Mouse (Mus musculus): ENCODE data around the gene Paqr7. TPM values are rescaled to one million over a fixed set of nuclear protein-coding genes. Genes with fewer than 3 reads are reported as not detected.
A peak's percentile ranks its signal among the peaks of the same experiment; 100 is the strongest.

The Paqr7 gene
- polyA plus RNA-seq, 1 experiment from 2014 or later = 2.0 TPM

GRCm38 (mm10) chr4:134457130-134457825, 39.2 kb upstream of the Paqr7 start:
- Histone ChIP-seq H3K36me3 (ENCODE audit: control insufficient read depth, insufficient read depth, low read length) (no peaks in the 10 kb centered on the region), H3K9me3 (ENCODE audit: control insufficient read depth, low read length) (no peaks in the 10 kb centered on the region), H3K4me1 (ENCODE audit: control insufficient read depth, insufficient read depth, low read length) (no peaks in the 10 kb centered on the region), H3K27ac (replicated peaks; ENCODE audit: low read depth, low read length) (no peak overlapping the region), H3K4me3 (ENCODE audit: low read depth, low read length) (no peak overlapping the region), H3K4me2 (ENCODE audit: low read depth, low read length) (no peak overlapping the region), H3K9ac (ENCODE audit: low read depth, low read length) (no peak overlapping the region), H3K27me3 (replicated peaks; ENCODE audit: control insufficient read depth, insufficient read depth, low read length) (peaks cover 24% of the 10 kb centered on the region; the same call in 1 of the 2 replicates)
- no peak for ATAC-seq (ENCODE audit: low read depth)
- DNase-seq (ENCODE audit: low spot score) = no peak
- WGBS = 51% methylated on average over 7 of the region's 7 CpGs

- Histone ChIP-seq H3K4me3 (ENCODE audit: low read depth, low read length) (no peak overlapping the region), H3K4me2 (ENCODE audit: low read depth, low read length) (no peak overlapping the region), H3K9ac (ENCODE audit: low read depth, low read length) (no peak overlapping the region), H3K27ac (replicated peaks; ENCODE audit: low read depth, low read length) (no peak overlapping the region), H3K9me3 (ENCODE audit: control insufficient read depth, low read length) (no peaks in the 10 kb centered on the region), H3K27me3 (replicated peaks; ENCODE audit: control insufficient read depth, insufficient read depth, low read length) (peaks cover 14% of the 10 kb centered on the region; the same call in 1 of the 2 replicates), H3K36me3 (ENCODE audit: control insufficient read depth, insufficient read depth, low read length) (no peaks in the 10 kb centered on the region), H3K4me1 (ENCODE audit: control insufficient read depth, insufficient read depth, low read length) (no peaks in the 10 kb centered on the region)
- WGBS = 78% methylated on average over 5 of the region's 5 CpGs
- DNase-seq (ENCODE audit: low spot score) = no peak
- no peak for ATAC-seq (ENCODE audit: low read depth)
Measured at GRCm38 (mm10) chr4:134458856-134459255, 37.6 kb upstream of the Paqr7 start.

GRCm38 (mm10) chr4:134460277-134460676, 36.2 kb upstream of the Paqr7 start:
- WGBS = 84% methylated on average over 10 of the region's 10 CpGs
- no peak overlapping the region for H3K4me3 ChIP-seq (ENCODE audit: low read depth, low read length)
- H3K9ac ChIP-seq (ENCODE audit: low read depth, low read length) = no peak overlapping the region

GRCm38 (mm10) chr4:134461252-134461651, 35.2 kb upstream of the Paqr7 start:
- H3K4me1 ChIP-seq (ENCODE audit: control insufficient read depth, insufficient read depth, low read length) = no peaks in the 10 kb centered on the region
- no peaks in the 10 kb centered on the region for H3K27me3 ChIP-seq (replicated peaks; ENCODE audit: control insufficient read depth, insufficient read depth, low read length)
- H3K9ac ChIP-seq (ENCODE audit: low read depth, low read length) = no peak overlapping the region
- no peak overlapping the region for H3K4me3 ChIP-seq (ENCODE audit: low read depth, low read length)
- DNase-seq (ENCODE audit: low spot score) (no peak), ATAC-seq (ENCODE audit: low read depth) (no peak)
- no peak overlapping the region for H3K4me2 ChIP-seq (ENCODE audit: low read depth, low read length)
- no peak overlapping the region for H3K27ac ChIP-seq (replicated peaks; ENCODE audit: low read depth, low read length)
- 80% methylated on average over 5 of the region's 5 CpGs for WGBS
- no peaks in the 10 kb centered on the region for H3K9me3 ChIP-seq (ENCODE audit: control insufficient read depth, low read length)
- H3K36me3 ChIP-seq (ENCODE audit: control insufficient read depth, insufficient read depth, low read length) = no peaks in the 10 kb centered on the region

More at GRCm38 (mm10) chr4:134460277-134460676, 36.2 kb upstream of the Paqr7 start:
- ATAC-seq (ENCODE audit: low read depth) = no peak
- H3K27ac ChIP-seq (replicated peaks; ENCODE audit: low read depth, low read length) = no peak overlapping the region
- no peak for DNase-seq (ENCODE audit: low spot score)
- H3K27me3 ChIP-seq (replicated peaks; ENCODE audit: control insufficient read depth, insufficient read depth, low read length) = 0 out of 2 replicates have a peak, but pooled peaks cover 2% of the 10 kb centered on the region
- H3K4me1 ChIP-seq (ENCODE audit: control insufficient read depth, insufficient read depth, low read length) = no peaks in the 10 kb centered on the region
- H3K9me3 ChIP-seq (ENCODE audit: control insufficient read depth, low read length) = no peaks in the 10 kb centered on the region
- H3K4me2 ChIP-seq (ENCODE audit: low read depth, low read length) = no peak overlapping the region
- no peaks in the 10 kb centered on the region for H3K36me3 ChIP-seq (ENCODE audit: control insufficient read depth, insufficient read depth, low read length)

- no peak for ATAC-seq (ENCODE audit: low read depth)
- Histone ChIP-seq H3K9ac (ENCODE audit: low read depth, low read length) (no peak overlapping the region), H3K27ac (replicated peaks; ENCODE audit: low read depth, low read length) (no peak overlapping the region), H3K4me1 (ENCODE audit: control insufficient read depth, insufficient read depth, low read length) (0 out of 2 replicates have a peak, but pooled peaks cover 3% of the 10 kb centered on the region), H3K9me3 (ENCODE audit: control insufficient read depth, low read length) (no peaks in the 10 kb centered on the region), H3K36me3 (ENCODE audit: control insufficient read depth, insufficient read depth, low read length) (peaks cover 3% of the 10 kb centered on the region), H3K27me3 (replicated peaks; ENCODE audit: control insufficient read depth, insufficient read depth, low read length) (no peaks in the 10 kb centered on the region), H3K4me3 (ENCODE audit: low read depth, low read length) (no peak overlapping the region), H3K4me2 (ENCODE audit: low read depth, low read length) (no peak overlapping the region)
- WGBS = 42% methylated on average over 12 of the region's 12 CpGs
- peak; percentile 61 for DNase-seq (ENCODE audit: low spot score)
Measured at GRCm38 (mm10) chr4:134465789-134466188, 30.7 kb upstream of the Paqr7 start.

GRCm38 (mm10) chr4:134466381-134467262, 29.9 kb upstream of the Paqr7 start:
- DNase-seq (ENCODE audit: low spot score) (no peak), ATAC-seq (ENCODE audit: low read depth) (no peak)
- H3K4me1 ChIP-seq (ENCODE audit: control insufficient read depth, insufficient read depth, low read length) = 0 out of 2 replicates have a peak, but pooled peaks cover 3% of the 10 kb centered on the region
- no peak overlapping the region for H3K9ac ChIP-seq (ENCODE audit: low read depth, low read length)
- H3K4me2 ChIP-seq (ENCODE audit: low read depth, low read length) = peak overlapping the region; percentile 98
- H3K9me3 ChIP-seq (ENCODE audit: control insufficient read depth, low read length) = no peaks in the 10 kb centered on the region
- H3K36me3 ChIP-seq (ENCODE audit: control insufficient read depth, insufficient read depth, low read length) = peaks cover 11% of the 10 kb centered on the region
- WGBS = 71% methylated on average over 11 of the region's 11 CpGs
- H3K27ac ChIP-seq (replicated peaks; ENCODE audit: low read depth, low read length) = no peak overlapping the region
- no peak overlapping the region for H3K4me3 ChIP-seq (ENCODE audit: low read depth, low read length)
- H3K27me3 ChIP-seq (replicated peaks; ENCODE audit: control insufficient read depth, insufficient read depth, low read length) = no peaks in the 10 kb centered on the region

GRCm38 (mm10) chr4:134467435-134468214, 28.9 kb upstream of the Paqr7 start:
- peak overlapping the region; percentile 87 for H3K9ac ChIP-seq (ENCODE audit: low read depth, low read length)
- 0 out of 2 replicates have a peak, but pooled peaks cover 3% of the 10 kb centered on the region for H3K4me1 ChIP-seq (ENCODE audit: control insufficient read depth, insufficient read depth, low read length)
- H3K9me3 ChIP-seq (ENCODE audit: control insufficient read depth, low read length) = no peaks in the 10 kb centered on the region
- ATAC-seq (ENCODE audit: low read depth) (peak; percentile 11), DNase-seq (ENCODE audit: low spot score) (peak; percentile 62)
- peak overlapping the region; percentile 98 for H3K4me2 ChIP-seq (ENCODE audit: low read depth, low read length)
- no peaks in the 10 kb centered on the region for H3K27me3 ChIP-seq (replicated peaks; ENCODE audit: control insufficient read depth, insufficient read depth, low read length)
- 2% methylated on average over 30 of the region's 31 CpGs for WGBS
- H3K36me3 ChIP-seq (ENCODE audit: control insufficient read depth, insufficient read depth, low read length) = peaks cover 20% of the 10 kb centered on the region
- peak overlapping the region; percentile 63; the same call in 1 of the 2 replicates for H3K27ac ChIP-seq (replicated peaks; ENCODE audit: low read depth, low read length)
- H3K4me3 ChIP-seq (ENCODE audit: low read depth, low read length) = peak overlapping the region; percentile 89

- Histone ChIP-seq H3K4me2 (ENCODE audit: low read depth, low read length) (peak within 1 kb of the TSS; percentile 98), H3K4me3 (ENCODE audit: low read depth, low read length) (peak within 1 kb of the TSS; percentile 89), H3K36me3 (ENCODE audit: control insufficient read depth, insufficient read depth, low read length) (peaks cover 26% of the 10 kb centered on the region), H3K27me3 (replicated peaks; ENCODE audit: control insufficient read depth, insufficient read depth, low read length) (no peaks in the 10 kb centered on the region), H3K9ac (ENCODE audit: low read depth, low read length) (peak within 1 kb of the TSS; percentile 87), H3K9me3 (ENCODE audit: control insufficient read depth, low read length) (no peaks in the 10 kb centered on the region), H3K27ac (replicated peaks; ENCODE audit: low read depth, low read length) (peak within 1 kb of the TSS; percentile 92), H3K4me1 (ENCODE audit: control insufficient read depth, insufficient read depth, low read length) (0 out of 2 replicates have a peak, but pooled peaks cover 3% of the 10 kb centered on the region)
- WGBS = 0% methylated on average over 19 of the region's 31 CpGs
- ATAC-seq (ENCODE audit: low read depth) (peak; percentile 96), DNase-seq (ENCODE audit: low spot score) (peak; percentile 99)
Measured at GRCm38 (mm10) chr4:134468215-134468575, 28.3 kb upstream of the Paqr7 start, which contains the start of gene Stmn1. Gene Stmn1 (plus strand): TSS chr4:134468320.
